Mouse (Mus musculus) right cerebral cortex, adult 2 months (tissue): ENCODE data around the gene Thbs3.

Experiments
- DNase-seq, 2 experiments: peaks; one replicate each; pipeline ENCODE4 v3.0.0; 2021 to 2022; ENCODE audit warnings: low spot score in 2 of 2

The Thbs3 gene

DNA sequence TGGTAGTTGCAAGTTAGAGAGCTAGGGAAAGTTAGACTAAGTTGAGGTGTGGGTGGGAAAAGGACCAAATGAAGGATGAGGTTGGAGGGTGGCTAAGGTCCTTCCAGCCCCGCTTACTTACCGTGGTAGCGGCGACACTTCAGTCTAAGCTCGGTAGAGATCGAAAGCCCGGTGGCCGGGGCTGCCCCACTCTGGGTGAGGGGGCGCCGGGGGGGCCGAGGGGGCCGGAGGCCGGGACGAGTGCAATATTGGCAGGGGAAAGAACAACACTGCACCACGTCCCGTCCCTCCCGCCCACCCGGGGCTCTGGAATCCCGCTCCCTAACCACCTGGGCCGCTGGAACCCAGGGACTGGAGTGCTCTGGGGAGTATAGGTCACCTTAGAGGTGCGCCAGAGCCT is 11.9 kb downstream of the Thbs3 start, which contains the start of gene Mtx1:
Mtx1 (minus strand) TSS at position 189 of the 400 bp plus-strand sequence.
- DNase-seq = no peak

GRCm38 (mm10) chr3:89227307-89228179 is 12.6 kb downstream of the Thbs3 start:
- DNase-seq = peak; percentile 92 to 96

DNA sequence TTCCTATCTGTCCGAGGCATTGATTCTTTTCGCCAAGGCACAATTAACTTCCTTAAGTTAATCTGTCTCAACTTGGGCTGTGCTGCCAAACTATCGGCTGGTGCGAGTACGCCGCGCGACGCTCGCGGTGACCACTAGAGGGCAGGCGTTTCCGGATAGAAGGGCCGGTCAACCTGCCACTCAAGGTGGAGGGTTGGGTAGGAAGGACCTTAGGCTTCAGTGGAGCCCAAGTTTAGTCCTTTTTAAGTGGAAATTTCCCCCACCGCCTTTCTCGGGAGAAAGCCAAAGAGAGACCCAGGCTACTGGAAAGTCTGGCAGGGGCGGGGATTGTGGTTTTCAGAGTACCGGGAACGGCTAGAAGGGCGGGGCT is 13.2 kb downstream of the Thbs3 start:
- peak; percentile 88 to 89 for DNase-seq

DNA sequence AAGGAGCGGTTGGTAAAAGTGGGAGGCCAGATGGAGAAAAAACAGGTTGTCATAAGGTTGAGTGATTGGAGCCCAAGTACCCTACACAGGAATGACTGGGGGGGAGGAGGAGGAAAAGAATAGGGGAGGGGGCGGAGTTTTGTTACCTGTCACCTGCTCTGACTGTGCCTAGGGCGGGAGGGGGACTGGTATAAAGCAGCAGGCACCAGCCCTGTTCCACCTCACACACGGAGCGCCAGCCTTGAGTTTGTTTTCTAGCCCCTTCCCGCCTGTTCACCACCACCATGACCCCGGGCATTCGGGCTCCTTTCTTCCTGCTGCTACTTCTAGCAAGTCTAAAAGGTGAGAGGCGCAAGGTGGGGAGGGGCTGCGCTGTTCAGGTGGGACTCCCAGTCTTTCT is 13.9 kb downstream of the Thbs3 start, which contains the start of gene Muc1:
Muc1 (plus strand) TSS at position 222 of the 400 bp plus-strand sequence.
- DNase-seq = no peak

GRCm38 (mm10) chr3:89229276-89229675 is 14.3 kb downstream of the Thbs3 start:
- no peak for DNase-seq

DNA sequence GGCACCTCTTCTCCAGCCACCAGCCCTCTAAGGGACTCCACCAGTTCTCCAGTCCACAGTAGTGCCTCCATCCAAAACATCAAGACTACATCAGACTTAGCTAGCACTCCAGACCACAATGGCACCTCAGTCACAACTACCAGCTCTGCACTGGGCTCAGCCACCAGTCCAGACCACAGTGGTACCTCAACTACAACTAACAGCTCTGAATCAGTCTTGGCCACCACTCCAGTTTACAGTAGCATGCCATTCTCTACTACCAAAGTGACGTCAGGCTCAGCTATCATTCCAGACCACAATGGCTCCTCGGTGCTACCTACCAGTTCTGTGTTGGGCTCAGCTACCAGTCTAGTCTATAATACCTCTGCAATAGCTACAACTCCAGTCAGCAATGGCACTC is 15.6 kb downstream of the Thbs3 start:
- no peak for DNase-seq

DNA sequence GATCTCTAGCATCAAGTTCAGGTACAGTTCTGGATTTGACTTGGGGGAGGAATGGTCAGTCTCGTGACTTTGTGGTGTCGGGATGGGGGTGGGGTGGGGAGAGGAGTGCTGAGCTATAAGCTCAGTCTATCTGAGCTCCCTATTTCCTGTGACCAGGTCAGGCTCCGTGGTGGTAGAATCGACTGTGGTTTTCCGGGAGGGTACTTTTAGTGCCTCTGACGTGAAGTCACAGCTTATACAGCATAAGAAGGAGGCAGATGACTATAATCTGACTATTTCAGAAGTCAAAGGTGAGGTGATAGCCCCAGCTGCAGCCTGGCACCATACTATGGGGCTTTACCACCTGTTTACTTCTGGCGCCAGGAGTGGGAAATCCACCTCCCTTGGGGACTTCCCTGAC is 16.4 kb downstream of the Thbs3 start:
- no peak for DNase-seq

GRCm38 (mm10) chr3:89231772-89232275 is 16.8 kb downstream of the Thbs3 start:
- DNase-seq = no peak

DNA sequence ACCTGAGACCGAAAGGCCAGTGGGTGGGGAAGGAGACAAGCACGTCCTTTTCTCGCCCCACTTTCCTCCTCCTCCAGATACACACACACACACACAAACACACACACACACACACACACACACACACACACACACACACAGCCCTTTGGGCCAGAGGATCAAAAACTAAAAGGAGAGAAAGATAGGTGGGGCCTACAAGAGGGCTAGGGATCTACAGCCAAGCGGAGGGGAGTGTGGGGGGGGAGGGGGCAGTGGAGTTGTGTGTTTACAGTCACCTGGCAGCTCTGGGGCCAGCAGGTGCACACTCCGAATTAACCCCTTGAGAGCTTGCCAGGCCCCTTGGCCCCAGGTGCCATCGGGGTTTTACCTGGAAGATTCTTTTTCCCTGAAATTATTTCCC is 17.6 kb downstream of the Thbs3 start:
- DNase-seq = no peak

GRCm38 (mm10) chr3:89233562-89234110 is 18.7 kb downstream of the Thbs3 start:
- DNase-seq = no peak

DNA sequence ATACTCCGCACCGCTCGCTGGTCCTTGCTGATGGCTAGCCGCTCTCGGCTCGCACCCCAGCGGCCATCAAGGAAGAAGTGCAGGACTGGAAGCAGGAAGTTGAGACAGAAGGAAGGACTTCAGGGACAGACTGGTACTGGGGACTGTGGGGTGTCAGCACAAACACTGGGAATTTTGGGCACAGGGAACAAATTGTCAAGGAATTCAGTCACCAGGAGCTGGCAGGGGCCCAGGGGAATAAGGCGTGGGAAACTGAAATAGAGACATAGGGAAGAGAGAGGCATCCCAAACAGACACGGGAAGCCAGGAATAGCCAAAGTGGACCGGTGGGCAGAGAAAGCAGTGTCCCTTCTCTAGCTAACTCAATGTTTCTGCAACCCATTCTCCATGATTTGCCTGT is 21.5 kb downstream of the Thbs3 start:
- DNase-seq = no peak

DNA sequence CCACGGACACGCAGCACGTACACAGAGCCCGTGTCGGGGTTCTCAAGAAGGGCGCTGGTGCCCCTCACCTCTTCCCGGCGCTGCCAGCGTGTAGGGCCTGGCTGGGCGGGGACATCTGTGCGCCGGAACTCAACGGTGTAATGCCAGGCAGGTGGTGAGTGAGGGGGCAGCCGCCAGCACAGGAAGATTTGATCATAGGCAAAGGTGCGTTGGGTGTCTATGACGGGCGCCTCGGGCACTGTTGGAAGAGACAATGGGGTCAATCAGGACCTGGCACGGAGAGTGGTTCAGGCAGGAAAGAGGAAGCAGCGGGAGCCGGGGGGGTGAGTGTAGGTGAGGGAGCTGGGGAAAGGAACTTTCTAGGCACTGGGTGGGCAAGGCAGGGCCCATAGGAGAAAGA is 22.7 kb downstream of the Thbs3 start:
- DNase-seq = no peak

- DNase-seq = no peak
These were observed 23.5 kb downstream of the Thbs3 start for GRCm38 (mm10) chr3:89238494-89238893.

DNA sequence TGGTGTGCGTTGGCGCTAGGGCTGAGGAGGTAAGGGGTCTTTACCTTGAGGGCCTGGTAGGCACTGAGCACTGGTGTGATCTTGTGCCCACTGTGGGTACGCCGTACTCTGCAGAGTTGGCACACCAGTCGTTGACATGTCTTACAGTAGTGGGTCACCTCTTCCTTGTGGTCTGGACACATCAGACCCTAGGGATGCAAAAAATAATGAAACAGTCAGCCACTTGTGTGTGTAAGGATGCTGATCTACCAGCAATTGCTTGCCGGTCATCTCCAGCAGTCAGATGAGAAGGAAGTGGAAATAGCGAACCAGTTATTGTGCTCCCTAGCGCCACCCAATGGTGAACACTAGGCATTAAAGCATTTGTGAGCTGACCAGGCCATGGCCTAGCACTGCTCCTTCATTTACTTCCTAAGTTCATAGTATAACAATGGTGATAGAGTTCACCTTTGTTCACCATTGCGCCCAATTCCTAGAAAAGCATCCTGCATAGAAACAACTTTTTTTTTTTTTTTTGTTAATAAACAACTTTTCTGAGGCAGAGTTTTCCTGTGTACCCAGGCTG is 27.4 kb downstream of the Thbs3 start:
- DNase-seq = peak; percentile 63 to 72

DNA sequence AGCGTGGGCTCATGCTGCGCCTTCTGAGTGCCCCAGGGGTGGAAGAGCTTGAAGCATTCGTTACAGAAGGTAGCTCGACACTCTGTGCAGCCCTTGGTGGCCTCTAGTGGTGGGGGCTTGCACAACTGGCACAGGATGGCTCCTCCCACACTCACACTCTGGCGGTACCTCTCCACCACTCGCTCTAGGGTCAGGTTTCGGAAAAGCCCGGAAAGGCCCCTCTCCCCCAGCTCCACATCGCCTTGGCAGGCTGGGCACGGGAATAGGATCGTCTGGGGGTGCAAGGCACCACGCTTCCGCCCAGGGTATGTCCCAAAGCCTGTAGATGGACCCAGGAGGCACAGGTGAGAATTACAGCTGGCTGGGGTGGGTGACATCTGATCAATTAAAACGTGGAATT is 28.6 kb downstream of the Thbs3 start:
- peak in 1 of 2 experiments; percentile 60 for DNase-seq

DNA sequence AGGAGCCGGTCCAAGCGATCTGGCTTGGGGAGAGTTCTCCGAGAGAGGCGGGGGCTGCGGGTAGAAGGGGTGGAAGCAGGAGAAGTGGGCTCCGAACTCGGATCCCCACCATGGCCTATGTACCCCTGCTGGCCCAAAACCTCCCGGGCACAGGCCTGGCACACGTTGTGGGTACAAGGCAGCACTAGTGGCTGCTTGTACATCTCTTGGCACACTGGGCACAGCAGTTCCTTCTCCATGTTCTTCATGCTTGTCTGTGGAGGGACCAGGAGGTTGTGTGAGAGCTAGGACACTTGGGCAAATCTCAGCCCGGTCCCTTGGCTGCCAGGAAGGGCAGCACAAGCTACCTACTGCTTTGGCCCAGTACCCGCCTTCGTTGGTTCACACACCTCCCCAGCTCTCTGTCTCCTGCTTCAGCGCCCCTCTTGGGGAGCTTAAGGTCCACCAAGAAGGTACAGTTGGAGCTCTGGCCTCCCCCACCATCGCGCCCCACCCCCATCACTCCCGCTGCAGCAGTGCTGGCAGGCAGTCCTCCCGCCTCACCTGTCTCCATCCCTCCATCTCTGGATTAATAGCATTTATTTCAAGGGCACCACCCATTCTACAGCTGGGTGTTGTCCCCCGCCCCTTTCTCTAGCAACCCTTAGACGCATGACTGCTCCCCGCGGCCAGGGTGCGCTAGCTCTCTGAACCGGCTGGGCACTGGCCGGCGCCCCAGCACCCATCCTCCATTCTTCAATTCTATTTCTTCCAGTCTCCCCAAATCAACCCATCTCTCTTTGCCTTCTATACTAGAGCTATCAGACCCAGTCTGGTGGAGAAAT is 29.4 kb downstream of the Thbs3 start:
- no peak for DNase-seq

GRCm38 (mm10) chr3:89244982-89245687 is 30.2 kb downstream of the Thbs3 start:
- peak; percentile 69 to 76 for DNase-seq

GRCm38 (mm10) chr3:89245688-89246171 is 30.8 kb downstream of the Thbs3 start, which contains the start of gene Krtcap2:
Gene Krtcap2 (plus strand): TSS chr3:89245966.
- DNase-seq = peak; percentile 70 to 75

GRCm38 (mm10) chr3:89246261-89247100 is 31.5 kb downstream of the Thbs3 start, which contains the start of gene Trim46:
Gene Trim46 (minus strand): TSS chr3:89246309.
- peak; percentile 91 to 92 for DNase-seq

DNA sequence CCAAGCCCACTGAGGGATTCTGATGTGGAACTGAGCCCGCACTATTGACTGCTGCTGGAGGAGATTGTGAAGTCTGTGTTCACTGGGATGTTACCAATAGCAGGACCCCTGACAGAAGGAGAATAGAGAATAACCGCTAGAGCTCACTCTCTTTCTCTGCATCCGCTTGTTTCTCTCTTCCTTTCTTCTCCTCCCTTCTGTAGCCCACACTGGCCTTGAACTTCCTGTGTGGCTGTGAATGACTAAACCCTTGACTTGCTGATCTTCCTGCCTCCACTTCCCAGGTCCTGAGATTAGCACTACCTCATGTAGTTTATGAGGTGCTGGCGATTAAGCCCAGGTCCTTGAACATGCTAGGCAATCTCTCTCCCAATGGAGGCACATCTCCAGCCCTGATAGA is 32.5 kb downstream of the Thbs3 start:
- no peak for DNase-seq
